Mouse (Mus musculus) myocyte (in vitro differentiated cells): ENCODE measurements at regions not wholly inside any gene's neighbourhood (a gene's known extent, or its start where the extent isn't known, plus 50 kb on each side); places are given as distances from the start of the nearest gene placed in this dataset.

ENCODE experiments used
- H3K27me3 ChIP-seq: one replicate; pipeline ENCODE4 v1.6.1; 2011; ENCODE audit not compliant: control insufficient read depth, insufficient read depth, insufficient read length
- H3K36me3 ChIP-seq: one replicate; pipeline ENCODE4 v1.6.1; 2011; ENCODE audit not compliant: control insufficient read depth, insufficient read depth
- H3K4me2 ChIP-seq: one replicate; pipeline ENCODE4 v1.6.1; 2011; ENCODE audit warnings: low read depth, control low read depth
- H3K4me3 ChIP-seq: one replicate; pipeline ENCODE4 v1.5.1; 2011; ENCODE audit warnings: mild to moderate bottlenecking, control low read depth, moderate library complexity
- H3K79me2 ChIP-seq: one replicate; pipeline ENCODE4 v1.6.1; 2011; ENCODE audit not compliant: control insufficient read depth, insufficient read depth
- H3ac ChIP-seq: one replicate; pipeline ENCODE4 v1.6.1; 2011; ENCODE audit not compliant: control insufficient read depth, insufficient read length
- CEBPB ChIP-seq: IDR thresholded peaks from 2 replicates; pipeline ENCODE4 v1.6.1; 2011; ENCODE audit warnings: mild to moderate bottlenecking, moderate library complexity; ENCODE audit not compliant: poor library complexity, insufficient read depth, severe bottlenecking
- E2F4 ChIP-seq: IDR thresholded peaks from one replicate; pipeline ENCODE4 v1.6.1; 2011; ENCODE audit warnings: mild to moderate bottlenecking, control low read depth, moderate library complexity; ENCODE audit not compliant: insufficient read depth
- MAX ChIP-seq: IDR thresholded peaks from one replicate; pipeline ENCODE4 v1.6.1; 2011; ENCODE audit warnings: low read depth, mild to moderate bottlenecking, control low read depth
- MYOD1 ChIP-seq, 3 experiments: IDR thresholded peaks; one replicate each; pipeline ENCODE4 v1.6.1; 2011; ENCODE audit warnings: control low read depth in 2 of 3, low read depth in 2 of 3, mild to moderate bottlenecking in 2 of 3, moderate library complexity in 1 of 3; ENCODE audit not compliant: insufficient read length in 2 of 3, control insufficient read depth in 1 of 3
- MYOG ChIP-seq, 3 experiments: IDR thresholded peaks; one replicate each; pipeline ENCODE4 v1.6.1; 2011; ENCODE audit warnings: control low read depth in 2 of 3, low read depth in 2 of 3, mild to moderate bottlenecking in 2 of 3; ENCODE audit not compliant: insufficient read length in 2 of 3, control insufficient read depth in 1 of 3, insufficient read depth in 1 of 3
- POLR2A ChIP-seq: IDR thresholded peaks from one replicate; pipeline ENCODE4 v1.6.1; 2011; ENCODE audit warnings: low read depth, mild to moderate bottlenecking, control low read depth, moderate library complexity; ENCODE audit not compliant: insufficient read length
- POLR2AphosphoS2 ChIP-seq: IDR thresholded peaks from one replicate; pipeline ENCODE4 v1.6.1; 2011; ENCODE audit warnings: low read depth, control low read depth; ENCODE audit not compliant: insufficient read length
- REST ChIP-seq: IDR thresholded peaks from one replicate; pipeline ENCODE4 v1.6.1; 2011; ENCODE audit warnings: mild to moderate bottlenecking, control low read depth, moderate library complexity; ENCODE audit not compliant: insufficient read depth, insufficient read length
- SRF ChIP-seq: IDR thresholded peaks from one replicate; pipeline ENCODE4 v1.6.1; 2011; ENCODE audit warnings: low read depth; ENCODE audit not compliant: control insufficient read depth, insufficient read length
- TCF12 ChIP-seq: IDR thresholded peaks from one replicate; pipeline ENCODE4 v1.6.1; 2011; ENCODE audit warnings: mild to moderate bottlenecking, control low read depth; ENCODE audit not compliant: poor library complexity, insufficient read depth, severe bottlenecking
- TCF3 ChIP-seq: IDR thresholded peaks from one replicate; pipeline ENCODE4 v1.6.1; 2011; ENCODE audit warnings: low read depth, control low read depth; ENCODE audit not compliant: insufficient read length
- USF1 ChIP-seq: IDR thresholded peaks from one replicate; pipeline ENCODE4 v1.6.1; 2011; ENCODE audit warnings: low read depth, mild to moderate bottlenecking, control low read depth, moderate library complexity

DNA sequence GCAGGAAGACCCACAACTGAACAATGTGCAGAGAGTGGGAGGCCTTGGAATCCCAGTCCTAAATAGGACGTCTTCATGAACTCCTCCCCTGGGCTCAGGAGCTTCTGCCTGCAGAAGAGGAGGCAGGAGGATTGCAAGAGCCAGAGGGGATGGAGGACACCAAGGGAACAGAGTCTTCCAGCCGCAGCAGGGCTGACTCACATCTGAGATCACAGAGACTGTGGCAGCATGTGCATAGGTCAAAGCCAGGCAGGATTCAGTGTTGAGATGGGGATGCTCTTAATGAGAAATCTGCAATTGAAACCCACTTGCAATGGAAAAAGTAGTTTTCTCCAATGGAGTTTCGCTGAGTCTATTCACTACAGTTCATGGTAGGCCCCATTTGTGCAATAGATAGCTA lies 175.9 kb downstream of the Kcnrg start:
- H3K79me2 ChIP-seq: no peaks in the 10 kb centered on the region

GRCm38 (mm10) chr14:61784609-61785008 lies 177.4 kb downstream of the Kcnrg start:
- Histone ChIP-seq H3K4me2 (no peak overlapping the region), H3K27me3 (no peaks in the 10 kb centered on the region), H3K4me3 (no peak overlapping the region), H3K79me2 (no peaks in the 10 kb centered on the region), H3ac (no peak overlapping the region), H3K36me3 (no peaks in the 10 kb centered on the region)
- TF ChIP-seq SRF (no peak), MAX (no peak), CEBPB (no peak), E2F4 (no peak), REST (no peak), TCF3 (no peak), TCF12 (no peak), USF1 (no peak), POLR2AphosphoS2 (no peak), MYOD1 (IDR thresholded peaks at IDR 0.05; ENCODE audit: control insufficient read depth in 1 of 3, insufficient read length in 2 of 3, low read depth in 2 of 3) (no peak), POLR2A (no peak), MYOG (IDR thresholded peaks at IDR 0.05; ENCODE audit: control insufficient read depth in 1 of 3, insufficient read depth in 1 of 3, insufficient read length in 2 of 3, low read depth in 2 of 3) (no peak)

More for the DNA sequence above, 175.9 kb downstream of the Kcnrg start:
- no peak overlapping the region for H3ac ChIP-seq
- H3K27me3 ChIP-seq: no peaks in the 10 kb centered on the region
- no peak overlapping the region for H3K4me2 ChIP-seq
- H3K4me3 ChIP-seq: no peak overlapping the region
- no peaks in the 10 kb centered on the region for H3K36me3 ChIP-seq
- TF ChIP-seq POLR2A (no peak), TCF3 (no peak), SRF (no peak), USF1 (no peak), MAX (no peak), TCF12 (no peak), REST (no peak), MYOG (IDR thresholded peaks at IDR 0.05; ENCODE audit: control insufficient read depth in 1 of 3, insufficient read depth in 1 of 3, insufficient read length in 2 of 3, low read depth in 2 of 3) (no peak), E2F4 (no peak), MYOD1 (IDR thresholded peaks at IDR 0.05; ENCODE audit: control insufficient read depth in 1 of 3, insufficient read length in 2 of 3, low read depth in 2 of 3) (no peak), POLR2AphosphoS2 (no peak), CEBPB (no peak)

DNA sequence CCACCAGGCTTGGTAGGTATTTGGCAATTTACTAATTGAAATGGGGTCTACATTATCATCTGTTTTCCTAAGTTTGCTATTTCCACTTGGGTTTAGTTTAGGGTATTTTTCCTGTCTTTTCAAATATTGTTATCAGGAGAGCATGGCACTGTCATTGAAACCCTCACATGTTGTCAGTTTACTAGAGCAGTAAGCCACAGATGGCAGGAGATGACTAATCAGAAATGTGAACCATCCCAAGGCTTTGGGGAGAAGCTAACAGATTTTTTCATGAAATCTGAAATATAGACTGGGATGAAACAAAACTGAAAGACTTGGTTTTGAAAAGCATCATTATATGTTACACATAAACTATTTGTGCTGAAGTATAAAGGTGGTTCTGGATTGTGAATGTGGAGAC lies 178.8 kb downstream of the Kcnrg start:
- no peak for TF ChIP-seq MYOG (IDR thresholded peaks at IDR 0.05; ENCODE audit: control insufficient read depth in 1 of 3, insufficient read depth in 1 of 3, insufficient read length in 2 of 3, low read depth in 2 of 3)
- TF ChIP-seq POLR2A: no peak
- TF ChIP-seq REST: no peak
- no peak for TF ChIP-seq CEBPB
- no peak for TF ChIP-seq TCF12
- TF ChIP-seq SRF: no peak
- TF ChIP-seq TCF3: no peak
- TF ChIP-seq USF1: no peak
- TF ChIP-seq MYOD1 (IDR thresholded peaks at IDR 0.05; ENCODE audit: control insufficient read depth in 1 of 3, insufficient read length in 2 of 3, low read depth in 2 of 3): no peak
- no peak for TF ChIP-seq MAX
- no peak for TF ChIP-seq E2F4
- TF ChIP-seq POLR2AphosphoS2: no peak
- Histone ChIP-seq H3K27me3 (no peaks in the 10 kb centered on the region), H3K79me2 (no peaks in the 10 kb centered on the region), H3K4me2 (no peak overlapping the region), H3K36me3 (no peaks in the 10 kb centered on the region), H3ac (no peak overlapping the region), H3K4me3 (no peak overlapping the region)

DNA sequence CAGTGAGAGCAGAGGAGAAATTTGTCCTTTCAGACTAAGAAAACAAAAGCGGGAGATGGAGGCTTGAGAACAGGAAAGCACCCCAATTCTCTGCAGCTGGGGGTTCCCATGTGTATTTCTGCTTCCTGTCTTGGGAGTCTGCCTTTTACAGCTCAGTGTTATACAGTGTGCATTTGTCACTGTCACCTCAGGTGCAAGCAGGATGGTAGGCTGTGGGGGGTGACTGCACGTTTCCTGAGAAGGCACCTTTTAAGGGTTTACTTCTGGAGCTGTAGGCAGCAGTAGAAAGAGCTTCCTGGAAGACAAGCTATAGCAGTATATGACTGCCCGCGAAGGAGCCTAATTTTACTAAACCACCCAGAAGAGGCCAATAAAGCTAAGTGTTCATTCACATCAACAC lies 180.5 kb downstream of the Kcnrg start:
- Histone ChIP-seq H3K36me3 (no peaks in the 10 kb centered on the region), H3K79me2 (no peaks in the 10 kb centered on the region), H3K4me3 (no peak overlapping the region), H3K4me2 (no peak overlapping the region), H3ac (no peak overlapping the region), H3K27me3 (no peaks in the 10 kb centered on the region)
- TF ChIP-seq CEBPB: no peak
- no peak for TF ChIP-seq POLR2AphosphoS2
- TF ChIP-seq POLR2A: no peak
- TF ChIP-seq MAX: no peak
- no peak for TF ChIP-seq MYOD1 (IDR thresholded peaks at IDR 0.05; ENCODE audit: control insufficient read depth in 1 of 3, insufficient read length in 2 of 3, low read depth in 2 of 3)
